Mouse (Mus musculus): ENCODE data around the gene Sept7.

GRCm38 (mm10) chr9:25328946-25329723 is 76.9 kb downstream of the Sept7 start:
- no peak for TF ChIP-seq CTCF (IDR thresholded peaks at IDR 0.05; ENCODE audit: extremely low read depth, insufficient read length, insufficient replicate concordance, low read depth, low read length)
- TF ChIP-seq POLR2A (IDR thresholded peaks at IDR 0.05; ENCODE audit: low read depth, low read length), result no peak

Measured in small intestine, adult 2 months (tissue).